Mouse (Mus musculus) intestine, embryonic 15.5 days (tissue): ENCODE measurements around the gene Tmem45b. TPM values are rescaled to one million over a fixed set of nuclear protein-coding genes. Genes with fewer than 3 reads are reported as not detected.
"Not testable (repeated sequence)": the region's sequence is repeated elsewhere in the genome, so short reads cannot be mapped to it uniquely, and the experiment has no call there.

ENCODE experiments used
- ATAC-seq: fragments of 200-750 bp; cut with Nextera tagmentation; 2 replicates; pipeline ENCODE4 v1.8.0; 2017; ENCODE audit warnings: moderate TSS enrichment, moderate library complexity
- H3K27ac ChIP-seq: fragments of 300-500 bp; sonication (generic); 2 replicates; pipeline ENCODE4 v1.5.1; 2015; ENCODE audit warnings: mild to moderate bottlenecking, inconsistent platforms
- H3K27me3 ChIP-seq: fragments of 300-500 bp; sonication (generic); replicated peaks from 2 replicates; pipeline ENCODE4 v1.6.1; 2015; ENCODE audit warnings: inconsistent platforms
- H3K36me3 ChIP-seq: fragments of 300-500 bp; sonication (generic); 2 replicates; pipeline ENCODE4 v1.6.1; 2015; ENCODE audit warnings: inconsistent platforms
- H3K4me1 ChIP-seq: fragments of 300-500 bp; sonication (generic); replicated peaks from 2 replicates; pipeline ENCODE4 v1.6.1; 2015; ENCODE audit warnings: inconsistent platforms
- H3K4me2 ChIP-seq: fragments of 300-500 bp; sonication (generic); replicated peaks from 2 replicates; pipeline ENCODE4 v1.6.1; 2015; ENCODE audit warnings: mild to moderate bottlenecking, inconsistent platforms
- H3K4me3 ChIP-seq: fragments of 300-500 bp; sonication (generic); replicated peaks from 2 replicates; pipeline ENCODE4 v1.5.1; 2015; ENCODE audit warnings: inconsistent platforms
- H3K9ac ChIP-seq: fragments of 300-500 bp; sonication (generic); 2 replicates; pipeline ENCODE4 v1.6.1; 2015; ENCODE audit warnings: inconsistent platforms
- H3K9me3 ChIP-seq: fragments of 300-500 bp; sonication (generic); 2 replicates; pipeline ENCODE4 v1.6.1; 2016; ENCODE audit warnings: inconsistent platforms
- WGBS: fragments of 180-500 bp; shearing (Covaris S2); methylation state at CpG from one replicate; pipeline ENCODE4 v1.1.7; 2015; 5-methylcytosine and 5-hydroxymethylcytosine counted together
- polyA plus RNA-seq: library from polyadenylated mRNA; unstranded; fragments of >200 nt; fragmentation: Nextera tagmentation; extraction: Ambion mirVana; gene quantifications from 2 replicates; pipeline ENCODE4 v1.2.1, GENCODE M21; 2015

Gene Tmem45b
- polyA plus RNA-seq, result 74.8 and 89.0 TPM in 2 replicates

DNA sequence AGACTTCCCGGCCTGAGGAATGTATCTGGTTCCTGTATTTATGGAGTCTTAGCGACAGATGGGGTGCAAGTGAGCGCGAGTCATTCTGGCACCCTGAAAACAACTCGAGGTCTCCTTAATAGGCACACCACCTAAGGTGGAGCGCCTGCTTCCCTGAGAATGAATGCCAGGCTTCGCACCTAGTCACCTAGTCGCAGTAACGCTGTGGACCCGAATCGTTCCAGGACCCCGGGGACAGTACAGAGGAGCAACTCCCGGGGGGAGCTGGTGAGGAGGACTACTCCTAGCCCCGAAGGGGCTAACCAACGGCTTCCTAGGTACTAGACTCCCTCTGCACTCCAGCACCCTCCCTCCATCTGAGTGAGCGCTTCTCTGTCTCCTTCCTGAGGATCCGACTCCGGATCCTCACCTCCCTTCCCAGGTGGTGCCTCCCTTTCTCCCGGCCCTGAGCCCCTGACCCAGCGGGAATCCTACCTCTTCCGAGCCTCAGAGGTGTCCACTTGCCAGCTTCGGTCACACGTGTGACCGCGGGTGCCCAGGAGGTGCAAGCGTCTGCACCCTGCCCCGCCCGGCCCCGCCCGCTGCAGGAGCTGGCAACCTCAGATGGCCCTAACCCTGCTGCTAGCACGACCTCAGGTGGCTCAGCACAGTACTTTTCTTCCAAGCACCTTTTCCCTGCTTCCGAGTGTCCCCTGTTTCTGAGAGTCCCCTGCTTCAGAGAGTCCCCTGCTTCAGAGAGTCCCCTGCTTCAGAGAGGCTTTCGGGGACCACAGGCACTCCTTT lies at the start of gene Tmem45b:
Tmem45b (minus strand) TSS at position 771 of the 783 bp plus-strand sequence.
- Histone ChIP-seq H3K4me2 (peak within 1 kb of the TSS; percentile 57), H3K9ac (peak within 1 kb of the TSS; percentile 43), H3K27me3 (peaks cover 17% of the 10 kb centered on the region), H3K9me3 (no peaks in the 10 kb centered on the region), H3K4me3 (peak within 1 kb of the TSS; percentile 41), H3K27ac (peak within 1 kb of the TSS; percentile 57), H3K36me3 (no peaks in the 10 kb centered on the region), H3K4me1 (no peaks in the 10 kb centered on the region)
- 5% methylated on average over 33 of the region's 33 CpGs for WGBS
- peak; percentile 89 for ATAC-seq

- 37% methylated on average over 3 of the region's 3 CpGs for WGBS
- no peak overlapping the region for H3K9ac ChIP-seq
- no peaks in the 10 kb centered on the region for H3K27me3 ChIP-seq
- no peak overlapping the region for H3K4me3 ChIP-seq
- ATAC-seq, result no peak
- no peaks in the 10 kb centered on the region for H3K9me3 ChIP-seq
- H3K36me3 ChIP-seq, result no peaks in the 10 kb centered on the region
- no peak overlapping the region for H3K27ac ChIP-seq
- H3K4me2 ChIP-seq, result no peak overlapping the region
- H3K4me1 ChIP-seq, result no peaks in the 10 kb centered on the region
Observed at GRCm38 (mm10) chr9:31508189-31508588, 43.9 kb upstream of the Tmem45b start.

DNA sequence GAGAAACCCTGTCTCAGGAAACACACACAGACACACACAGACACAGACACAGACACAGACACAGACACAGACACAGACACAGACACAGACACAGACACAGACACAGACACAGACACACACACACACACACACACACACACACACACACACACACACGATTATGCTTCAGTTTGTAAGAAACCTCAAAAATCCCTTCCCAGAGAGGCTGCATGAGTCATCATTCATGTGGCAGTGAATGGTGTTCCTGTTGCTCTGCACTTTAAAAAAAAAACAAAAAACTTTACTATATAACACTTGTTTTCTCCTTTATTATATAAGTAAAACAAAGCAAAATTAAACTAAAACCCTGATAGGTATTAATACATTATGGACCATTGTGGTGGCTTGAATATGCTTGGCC lies 37.0 kb upstream of the Tmem45b start:
- WGBS, result 80% methylated on average over 1 of the region's 1 CpGs

DNA sequence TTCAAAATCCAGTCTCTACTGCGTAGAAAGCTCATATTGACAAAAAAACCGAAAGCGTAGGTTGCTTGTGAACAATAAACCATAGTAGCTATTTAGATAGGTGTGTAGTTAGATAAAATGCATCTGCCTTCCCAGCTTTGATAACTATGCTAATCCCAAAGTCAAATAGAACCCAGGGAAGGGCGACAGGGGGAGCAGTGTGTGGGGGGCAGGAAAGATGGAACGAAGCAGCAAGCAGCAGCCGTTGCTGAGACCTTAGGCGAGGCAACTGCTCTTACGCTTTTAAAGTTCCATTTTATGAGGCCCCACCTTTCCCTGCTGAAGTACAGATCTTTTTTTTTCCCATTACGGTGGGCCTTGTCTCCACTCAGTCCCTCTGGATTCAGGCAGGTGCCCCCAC lies 1.1 kb downstream of the Tmem45b start:
- Histone ChIP-seq H3K27ac (peak overlapping the region; percentile 57), H3K4me1 (no peaks in the 10 kb centered on the region), H3K4me3 (peak overlapping the region; percentile 41), H3K4me2 (peak overlapping the region; percentile 57), H3K27me3 (peaks cover 17% of the 10 kb centered on the region), H3K9me3 (no peaks in the 10 kb centered on the region), H3K36me3 (no peaks in the 10 kb centered on the region), H3K9ac (peak overlapping the region; percentile 43; the same call in 1 of the 2 replicates)
- peak; percentile 53; the same call in 1 of the 2 replicates for ATAC-seq
- 39% methylated on average over 9 of the region's 9 CpGs for WGBS

More for the DNA sequence above, 37.0 kb upstream of the Tmem45b start:
- H3K36me3 ChIP-seq, H3K27ac ChIP-seq, H3K27me3 ChIP-seq, H3K4me1 ChIP-seq, H3K9ac ChIP-seq, H3K4me2 ChIP-seq, ATAC-seq, H3K4me3 ChIP-seq, H3K9me3 ChIP-seq: not testable (repeated sequence)

DNA sequence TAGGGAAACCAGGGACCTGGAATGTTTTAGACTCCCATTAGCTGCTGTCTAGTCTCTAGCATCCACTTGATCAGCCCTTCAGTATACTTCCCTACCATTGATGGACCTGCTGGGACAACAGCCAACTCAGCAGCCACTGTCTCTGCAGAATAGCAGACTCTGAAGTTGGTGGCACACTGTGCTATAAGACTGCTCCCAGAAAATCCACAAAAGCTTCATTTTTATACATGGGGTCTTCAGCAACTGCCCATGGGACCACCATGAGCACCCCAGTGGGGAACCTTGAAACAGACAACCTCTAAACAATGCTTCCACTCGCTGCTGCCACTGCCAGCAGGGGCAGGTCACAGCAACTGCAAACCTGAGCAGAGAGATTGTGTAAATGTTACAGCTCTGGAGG lies 9.9 kb downstream of the Tmem45b start:
- H3K4me1 ChIP-seq, result no peaks in the 10 kb centered on the region
- H3K27me3 ChIP-seq, result no peaks in the 10 kb centered on the region
- H3K4me2 ChIP-seq, result no peak overlapping the region
- no peak for ATAC-seq
- no peaks in the 10 kb centered on the region for H3K9me3 ChIP-seq
- WGBS, result 66% methylated on average over 1 of the region's 1 CpGs
- H3K36me3 ChIP-seq, result no peaks in the 10 kb centered on the region
- H3K27ac ChIP-seq, result no peak overlapping the region
- H3K4me3 ChIP-seq, result no peak overlapping the region
- no peak overlapping the region for H3K9ac ChIP-seq

DNA sequence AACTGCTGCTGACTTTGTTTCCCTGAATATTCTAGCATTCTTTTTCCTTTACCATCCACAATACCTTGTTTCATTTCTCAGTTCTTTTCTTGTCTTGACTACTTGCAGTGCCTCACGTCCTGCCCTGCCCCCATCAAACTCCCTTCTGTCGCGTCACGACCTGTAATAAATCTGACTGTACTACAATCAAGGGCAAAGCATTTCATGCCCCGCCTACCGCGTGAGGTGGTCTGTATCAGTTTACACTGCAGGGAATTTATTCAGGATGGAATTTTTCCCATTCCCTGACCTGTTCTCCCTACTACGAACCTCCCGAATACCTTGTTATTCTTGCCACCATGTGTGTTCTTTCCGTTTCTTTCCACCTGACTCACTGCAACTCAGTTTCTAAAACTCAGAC lies 12.1 kb downstream of the Tmem45b start:
- Histone ChIP-seq H3K36me3 (no peaks in the 10 kb centered on the region), H3K4me1 (no peaks in the 10 kb centered on the region), H3K27me3 (no peaks in the 10 kb centered on the region), H3K4me2 (no peak overlapping the region), H3K27ac (no peak overlapping the region), H3K9ac (no peak overlapping the region), H3K4me3 (no peak overlapping the region), H3K9me3 (no peaks in the 10 kb centered on the region)
- WGBS, result 40% methylated on average over 10 of the region's 10 CpGs
- peak; percentile 81 for ATAC-seq

GRCm38 (mm10) chr9:31449145-31449772 lies 15.0 kb downstream of the Tmem45b start:
- Histone ChIP-seq H3K4me1 (no peaks in the 10 kb centered on the region), H3K27ac (no peak overlapping the region), H3K9ac (no peak overlapping the region), H3K4me3 (no peak overlapping the region), H3K27me3 (no peaks in the 10 kb centered on the region), H3K36me3 (no peaks in the 10 kb centered on the region), H3K4me2 (no peak overlapping the region), H3K9me3 (no peaks in the 10 kb centered on the region)
- 82% methylated on average over 7 of the region's 7 CpGs for WGBS
- no peak for ATAC-seq

GRCm38 (mm10) chr9:31444236-31444635 lies 20.0 kb downstream of the Tmem45b start:
- Histone ChIP-seq H3K9ac (no peak overlapping the region), H3K27me3 (no peaks in the 10 kb centered on the region), H3K4me1 (no peaks in the 10 kb centered on the region), H3K4me2 (no peak overlapping the region), H3K4me3 (no peak overlapping the region), H3K9me3 (no peaks in the 10 kb centered on the region), H3K27ac (no peak overlapping the region), H3K36me3 (no peaks in the 10 kb centered on the region)
- no peak for ATAC-seq
- WGBS, result 79% methylated on average over 8 of the region's 8 CpGs

GRCm38 (mm10) chr9:31441487-31441886 lies 22.8 kb downstream of the Tmem45b start:
- no peak overlapping the region for H3K9ac ChIP-seq
- H3K9me3 ChIP-seq, result no peaks in the 10 kb centered on the region
- no peaks in the 10 kb centered on the region for H3K36me3 ChIP-seq
- no peaks in the 10 kb centered on the region for H3K27me3 ChIP-seq
- H3K27ac ChIP-seq, result no peak overlapping the region
- 89% methylated on average over 3 of the region's 3 CpGs for WGBS
- no peaks in the 10 kb centered on the region for H3K4me1 ChIP-seq
- H3K4me2 ChIP-seq, result no peak overlapping the region
- no peak for ATAC-seq
- H3K4me3 ChIP-seq, result no peak overlapping the region

DNA sequence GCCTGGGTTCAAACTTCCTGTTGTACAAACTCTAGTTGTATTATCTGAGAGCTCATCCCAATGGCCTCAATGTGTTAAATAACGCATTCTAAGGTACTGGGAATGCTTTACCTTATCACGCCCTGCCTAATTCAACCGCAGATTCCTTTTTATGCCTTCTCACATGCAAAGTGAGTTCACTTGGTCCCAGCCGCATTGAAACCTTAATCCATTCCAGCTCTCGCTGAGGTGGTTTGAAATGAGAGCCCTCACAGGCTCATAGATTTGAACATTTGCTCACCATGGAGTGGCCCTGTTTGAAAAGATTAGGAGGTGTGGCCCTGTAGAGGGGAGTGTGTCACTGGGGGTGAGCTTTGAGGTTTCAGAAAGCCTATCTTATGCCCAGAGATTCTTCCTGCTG lies 23.9 kb downstream of the Tmem45b start:
- H3K4me1 ChIP-seq, result no peaks in the 10 kb centered on the region
- no peak overlapping the region; the same call in 1 of the 2 replicates for H3K27ac ChIP-seq
- no peak overlapping the region for H3K4me2 ChIP-seq
- 91% methylated on average over 5 of the region's 5 CpGs for WGBS
- no peaks in the 10 kb centered on the region for H3K9me3 ChIP-seq
- no peak overlapping the region for H3K4me3 ChIP-seq
- no peaks in the 10 kb centered on the region for H3K36me3 ChIP-seq
- no peak for ATAC-seq
- no peak overlapping the region for H3K9ac ChIP-seq
- no peaks in the 10 kb centered on the region for H3K27me3 ChIP-seq

- WGBS, result 85% methylated on average over 6 of the region's 6 CpGs
- Histone ChIP-seq H3K27ac (no peak overlapping the region), H3K9ac (no peak overlapping the region)
Observed at GRCm38 (mm10) chr9:31439341-31439740, 24.9 kb downstream of the Tmem45b start.

DNA sequence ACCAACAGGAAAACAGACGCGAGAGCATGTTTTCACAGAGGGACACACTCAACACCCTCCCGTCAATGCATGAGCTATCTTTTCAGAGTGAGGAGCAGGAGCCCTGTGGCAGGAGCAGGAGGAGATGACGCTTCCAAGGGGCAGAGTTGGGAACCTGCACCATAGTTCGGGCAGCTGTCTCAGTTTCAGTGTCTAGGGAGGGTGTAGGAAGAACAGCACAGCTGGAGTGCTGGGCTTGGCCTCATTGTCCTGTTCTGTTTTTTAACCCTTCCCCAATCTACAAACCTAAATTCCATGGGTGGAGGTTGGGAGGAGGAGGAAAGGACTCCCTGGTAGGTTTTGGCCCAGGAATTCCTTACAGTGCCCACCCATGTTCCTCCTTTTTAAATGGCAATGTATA lies 25.4 kb downstream of the Tmem45b start:
- H3K36me3 ChIP-seq, result no peaks in the 10 kb centered on the region
- no peak overlapping the region for H3K4me2 ChIP-seq
- no peaks in the 10 kb centered on the region for H3K9me3 ChIP-seq
- 58% methylated on average over 5 of the region's 5 CpGs for WGBS
- H3K4me3 ChIP-seq, result no peak overlapping the region
- H3K9ac ChIP-seq, result no peak overlapping the region
- no peaks in the 10 kb centered on the region for H3K27me3 ChIP-seq
- peak overlapping the region; percentile 44; the same call in 1 of the 2 replicates for H3K27ac ChIP-seq
- ATAC-seq, result 0 out of 2 replicates have a peak, but pooled peaks have one; percentile 11
- H3K4me1 ChIP-seq, result no peaks in the 10 kb centered on the region

More at GRCm38 (mm10) chr9:31439341-31439740, 24.9 kb downstream of the Tmem45b start:
- no peaks in the 10 kb centered on the region for H3K4me1 ChIP-seq
- no peaks in the 10 kb centered on the region for H3K27me3 ChIP-seq
- H3K9me3 ChIP-seq, result no peaks in the 10 kb centered on the region
- no peak for ATAC-seq
- no peak overlapping the region for H3K4me2 ChIP-seq
- H3K4me3 ChIP-seq, result no peak overlapping the region
- no peaks in the 10 kb centered on the region for H3K36me3 ChIP-seq
